Mouse (Mus musculus): ENCODE measurements around the gene Micu2. TPM values are rescaled to one million over a fixed set of nuclear protein-coding genes. Genes with fewer than 3 reads are reported as not detected.

Micu2 gene
- total and polyA plus RNA-seq, 2 experiments from 2014 or later, result 65.1 to 72.1 TPM

GRCm38 (mm10) chr14:57882720-57883119 is 116.3 kb downstream of the Micu2 start:
- Histone ChIP-seq H3K4me2 (ENCODE audit: low read depth) (no peak overlapping the region), H3K4me3 (ENCODE audit: low read depth, low read length) (no peak overlapping the region), H3K27ac (ENCODE audit: low read depth, low read length) (no peak overlapping the region), H3K27me3 (ENCODE audit: insufficient read depth, low read length) (no peaks in the 10 kb centered on the region), H3K9me3 (ENCODE audit: low read length) (no peaks in the 10 kb centered on the region), H3K4me1 (ENCODE audit: insufficient read depth) (peaks cover 2% of the 10 kb centered on the region; the same call in 1 of the 2 replicates), H3K9ac (no peak overlapping the region), H3K36me3 (ENCODE audit: insufficient read depth) (no peaks in the 10 kb centered on the region)
- WGBS, result 55% methylated on average over 4 of the region's 4 CpGs
- TF ChIP-seq CTCF (IDR thresholded peaks at IDR 0.05; ENCODE audit: low read depth), result no peak
- DNase-seq, result no peak
- ATAC-seq, result no peak

DNA sequence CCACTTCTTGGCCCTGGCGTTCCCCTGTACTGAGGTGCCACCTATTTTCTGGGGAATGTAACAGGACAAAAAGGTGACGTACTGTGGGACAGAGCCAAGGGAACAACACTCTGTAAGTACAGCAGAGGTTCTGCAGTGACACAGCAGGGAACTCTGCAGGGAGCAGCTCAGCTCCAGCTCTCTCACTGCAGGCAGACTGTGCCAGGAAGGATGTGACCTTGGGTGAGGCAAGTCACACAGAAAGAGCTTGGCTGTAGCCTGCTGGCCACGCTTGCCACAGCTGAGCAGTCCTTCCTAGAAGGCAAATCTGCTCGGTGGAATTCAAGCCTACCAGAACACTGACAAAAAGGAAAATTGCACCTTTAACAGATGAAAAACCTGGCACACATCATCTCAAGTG is 117.3 kb downstream of the Micu2 start:
- no peak for DNase-seq
- no peak overlapping the region for H3K4me2 ChIP-seq (ENCODE audit: low read depth)
- no peak for TF ChIP-seq CTCF (IDR thresholded peaks at IDR 0.05; ENCODE audit: low read depth)
- peak; percentile 60 for ATAC-seq
- no peak overlapping the region for H3K4me3 ChIP-seq (ENCODE audit: low read depth, low read length)
- no peaks in the 10 kb centered on the region for H3K4me1 ChIP-seq (ENCODE audit: insufficient read depth)
- no peaks in the 10 kb centered on the region for H3K36me3 ChIP-seq (ENCODE audit: insufficient read depth)
- H3K27me3 ChIP-seq (ENCODE audit: insufficient read depth, low read length), result no peaks in the 10 kb centered on the region
- no peak overlapping the region for H3K9ac ChIP-seq
- 37% methylated on average over 4 of the region's 4 CpGs for WGBS
- H3K9me3 ChIP-seq (ENCODE audit: low read length), result no peaks in the 10 kb centered on the region
- no peak overlapping the region for H3K27ac ChIP-seq (ENCODE audit: low read depth, low read length)

- Histone ChIP-seq H3K4me2 (ENCODE audit: low read depth) (no peak overlapping the region), H3K27me3 (ENCODE audit: insufficient read depth, low read length) (no peaks in the 10 kb centered on the region), H3K4me3 (ENCODE audit: low read depth, low read length) (no peak overlapping the region), H3K36me3 (ENCODE audit: insufficient read depth) (no peaks in the 10 kb centered on the region), H3K4me1 (ENCODE audit: insufficient read depth) (no peaks in the 10 kb centered on the region), H3K9ac (no peak overlapping the region), H3K9me3 (ENCODE audit: low read length) (no peaks in the 10 kb centered on the region), H3K27ac (ENCODE audit: low read depth, low read length) (no peak overlapping the region)
- TF ChIP-seq CTCF (IDR thresholded peaks at IDR 0.05; ENCODE audit: low read depth), result no peak
- DNase-seq, result no peak
- ATAC-seq, result no peak
Observed at GRCm38 (mm10) chr14:57881074-57881473, 118.0 kb downstream of the Micu2 start.

GRCm38 (mm10) chr14:57877921-57878320 is 121.1 kb downstream of the Micu2 start:
- Histone ChIP-seq H3K36me3 (ENCODE audit: insufficient read depth) (peaks cover 6% of the 10 kb centered on the region; the same call in 1 of the 2 replicates), H3K4me2 (ENCODE audit: low read depth) (no peak overlapping the region), H3K4me3 (ENCODE audit: low read depth, low read length) (no peak overlapping the region), H3K9me3 (ENCODE audit: low read length) (no peaks in the 10 kb centered on the region), H3K27ac (ENCODE audit: low read depth, low read length) (no peak overlapping the region), H3K27me3 (ENCODE audit: insufficient read depth, low read length) (no peaks in the 10 kb centered on the region), H3K9ac (no peak overlapping the region), H3K4me1 (ENCODE audit: insufficient read depth) (no peaks in the 10 kb centered on the region)
- WGBS, result 88% methylated on average over 9 of the region's 9 CpGs
- ATAC-seq (no peak), DNase-seq (no peak)
- no peak for TF ChIP-seq CTCF (IDR thresholded peaks at IDR 0.05; ENCODE audit: low read depth)

DNA sequence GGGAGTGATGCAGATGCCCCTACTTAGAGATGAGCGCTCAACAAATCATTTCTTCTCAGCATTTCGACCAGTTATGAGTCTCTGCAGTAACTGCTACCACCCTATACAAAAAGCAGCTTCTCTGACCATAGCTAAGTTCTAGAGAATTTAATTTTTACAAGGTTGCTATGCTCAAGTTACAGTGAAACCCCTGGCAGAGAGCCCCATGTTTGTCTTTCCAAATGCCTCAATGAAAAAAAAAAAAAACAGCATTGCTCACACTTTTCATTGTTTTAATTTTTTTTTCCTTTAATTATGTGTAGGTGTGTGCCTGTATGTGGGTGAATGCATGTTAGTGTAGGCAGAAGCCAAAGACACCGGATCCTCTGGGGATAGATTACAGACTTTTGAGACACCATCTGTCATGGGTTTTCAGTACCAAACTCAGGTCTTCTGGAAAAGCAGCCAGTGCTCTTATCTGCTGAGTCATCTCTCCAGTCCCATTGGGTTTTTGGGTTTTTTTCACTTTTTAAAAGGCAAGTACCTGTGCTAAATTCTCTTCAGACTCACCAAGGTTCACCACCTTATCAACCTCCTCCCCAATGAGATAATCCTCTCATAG is 132.3 kb downstream of the Micu2 start:
- H3K4me3 ChIP-seq (ENCODE audit: low read depth, low read length), result no peak overlapping the region
- H3K27me3 ChIP-seq (ENCODE audit: insufficient read depth, low read length), result no peaks in the 10 kb centered on the region
- DNase-seq, result no peak
- no peaks in the 10 kb centered on the region for H3K4me1 ChIP-seq (ENCODE audit: insufficient read depth)
- H3K36me3 ChIP-seq (ENCODE audit: insufficient read depth), result peaks cover 33% of the 10 kb centered on the region
- no peak overlapping the region for H3K4me2 ChIP-seq (ENCODE audit: low read depth)
- no peak overlapping the region for H3K9ac ChIP-seq
- H3K27ac ChIP-seq (ENCODE audit: low read depth, low read length), result no peak overlapping the region
- 83% methylated on average over 3 of the region's 3 CpGs for WGBS
- H3K9me3 ChIP-seq (ENCODE audit: low read length), result no peaks in the 10 kb centered on the region
- no peak for TF ChIP-seq CTCF (IDR thresholded peaks at IDR 0.05; ENCODE audit: low read depth)
- no peak for ATAC-seq

Other genes starting within 250 kb of the Micu2 start
- gene Lats2, start 240.9 kb downstream of the Micu2 start, total RNA-seq (2014; rRNA removed), result 7.8 and 259 TPM in 2 replicates
- 3.9 and 5.0 TPM in 2 replicates for gene Lats2, start 240.9 kb downstream of the Micu2 start, polyA plus RNA-seq (2015; fragmentation: Nextera tagmentation; extraction: Ambion mirVana)
- 15.6 and 21.2 TPM in 2 replicates for gene Sap18, start 201.1 kb downstream of the Micu2 start, total RNA-seq (2014; rRNA removed)
- gene Sap18, start 201.1 kb downstream of the Micu2 start, polyA plus RNA-seq (2015; fragmentation: Nextera tagmentation; extraction: Ambion mirVana), result 26.8 and 31.6 TPM in 2 replicates
- gene Ska3, start 173.1 kb downstream of the Micu2 start, total RNA-seq (2014; rRNA removed), result 4.7 and 5.4 TPM in 2 replicates
- gene Ska3, start 173.1 kb downstream of the Micu2 start, polyA plus RNA-seq (2015; fragmentation: Nextera tagmentation; extraction: Ambion mirVana), result 3.9 and 6.2 TPM in 2 replicates
- 53.1 and 57.1 TPM in 2 replicates for gene Mrpl57, start 173.0 kb downstream of the Micu2 start, total RNA-seq (2014; rRNA removed)
- gene Mrpl57, start 173.0 kb downstream of the Micu2 start, polyA plus RNA-seq (2015; fragmentation: Nextera tagmentation; extraction: Ambion mirVana), result 234 and 291 TPM in 2 replicates
- 26.7 and 35.0 TPM in 2 replicates for gene Zdhhc20, start 109.0 kb downstream of the Micu2 start, total RNA-seq (2014; rRNA removed)
- 21.9 and 31.6 TPM in 2 replicates for gene Zdhhc20, start 109.0 kb downstream of the Micu2 start, polyA plus RNA-seq (2015; fragmentation: Nextera tagmentation; extraction: Ambion mirVana)
- 6.9 and 14.8 TPM in 2 replicates for gene Fgf9, start 71.3 kb upstream of the Micu2 start, total RNA-seq (2014; rRNA removed)
- gene Fgf9, start 71.3 kb upstream of the Micu2 start, polyA plus RNA-seq (2015; fragmentation: Nextera tagmentation; extraction: Ambion mirVana), result 9.6 and 16.4 TPM in 2 replicates

Data from forebrain, postnatal 0 days (tissue).